Mouse (Mus musculus) erythroblast, adult 5-6 weeks (primary cell): ENCODE measurements around the gene Srpk2. TPM values are rescaled to one million over a fixed set of nuclear protein-coding genes. Genes with fewer than 3 reads are reported as not detected.
"Not testable (repeated sequence)": the region's sequence is repeated elsewhere in the genome, so short reads cannot be mapped to it uniquely, and the experiment has no call there.

Experiments used
- ATAC-seq: replicated peaks from 2 replicates; pipeline ENCODE4 v1.8.0; 2016; ENCODE audit warnings: moderate number of reproducible peaks, mild to moderate bottlenecking, moderate TSS enrichment, inconsistent platforms; ENCODE audit not compliant: poor library complexity, low FRiP score, severe bottlenecking
- total RNA-seq, 2 experiments: library from RNA; stranded (forward) in 1 of 2; stranded (reverse) in 1 of 2; fragments of 150-400 nt in 1 of 2; fragments of 200-764, 138-1000 nt in 1 of 2; gene quantifications; 2 replicates each; pipeline versions ENCODE4 v1.2.3 to v1.2.4; 2015 to 2017; ENCODE audit warnings: low replicate concordance in 2 of 2

Gene Srpk2
- total RNA-seq (2015; ENCODE audit: low replicate concordance) (15.2 and 18.2 TPM in 2 replicates), total RNA-seq (2017; ENCODE audit: low replicate concordance) (18.7 and 20.8 TPM in 2 replicates)

DNA sequence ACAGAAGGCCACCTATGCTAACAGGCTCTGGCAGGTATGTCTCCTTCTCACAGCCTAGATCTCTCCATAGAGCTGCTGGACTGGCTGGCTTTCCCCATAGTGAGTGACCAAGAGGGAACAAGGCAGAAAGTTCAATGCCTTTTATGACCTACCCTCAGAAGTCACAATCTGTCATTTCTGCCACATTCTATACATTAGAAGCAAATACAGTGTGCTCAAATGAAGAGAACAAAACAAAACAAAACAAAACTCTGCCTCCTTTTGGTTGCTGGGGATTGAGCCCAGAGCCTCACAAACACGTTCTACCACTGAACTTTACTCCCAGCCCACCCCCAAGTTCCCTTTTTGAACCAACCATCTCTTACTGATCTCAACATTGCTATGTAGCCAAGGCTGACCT lies at the start of gene Srpk2:
TSS of gene Srpk2 (minus strand) at position 101 of the 400 bp plus-strand sequence.
- no peak for ATAC-seq

GRCm38 (mm10) chr5:23721956-23722355 lies 37.5 kb upstream of the Srpk2 start:
- no peak for ATAC-seq

- no peak for ATAC-seq
Measured at GRCm38 (mm10) chr5:23718881-23719328, 34.5 kb upstream of the Srpk2 start.

DNA sequence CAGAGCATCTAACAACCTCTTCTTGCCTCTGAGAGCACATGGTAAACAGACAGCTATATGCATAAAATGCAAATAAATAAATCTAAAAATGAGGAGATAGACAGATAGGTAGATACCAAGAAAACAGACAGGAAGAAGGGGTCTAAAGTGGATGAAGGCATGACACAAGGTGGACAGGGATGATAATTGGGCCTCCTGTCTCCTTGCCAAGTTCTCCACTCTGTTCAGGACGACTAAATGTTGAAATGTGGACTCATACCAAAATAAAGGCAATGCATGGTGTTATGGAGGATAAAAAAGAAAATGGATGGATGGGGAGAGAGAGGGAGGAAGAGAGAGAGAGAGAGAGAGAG lies 33.7 kb upstream of the Srpk2 start:
- no peak for ATAC-seq

- ATAC-seq: no peak
Measured at GRCm38 (mm10) chr5:23717469-23718181, 33.2 kb upstream of the Srpk2 start.

- no peak for ATAC-seq
Measured at GRCm38 (mm10) chr5:23713401-23714335, 29.3 kb upstream of the Srpk2 start.

- peak; percentile 92 for ATAC-seq
Measured at GRCm38 (mm10) chr5:23712130-23713001, 27.9 kb upstream of the Srpk2 start.

DNA sequence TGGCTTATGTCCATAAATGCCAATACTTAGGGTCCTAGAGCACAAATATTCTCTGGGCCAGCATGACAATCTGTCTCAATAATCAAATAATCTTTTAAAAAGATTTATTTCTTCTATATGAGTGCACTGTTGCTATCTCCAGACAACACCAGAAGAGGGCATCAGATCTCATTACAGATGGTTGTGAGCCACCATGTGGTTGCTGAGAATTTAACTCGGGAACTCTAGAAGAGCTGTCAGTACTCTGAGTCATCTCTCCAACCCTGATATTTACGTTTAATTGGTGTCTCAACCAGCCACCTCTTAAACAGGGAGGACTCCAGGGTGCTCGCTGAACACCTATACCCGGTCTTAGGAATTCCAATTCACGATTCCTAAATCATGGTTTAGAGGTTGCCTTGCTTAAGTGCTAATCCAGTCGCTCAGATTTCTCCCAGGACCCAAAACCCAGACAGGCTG lies 27.3 kb upstream of the Srpk2 start:
- not testable (repeated sequence) for ATAC-seq

- no peak for ATAC-seq
Measured at GRCm38 (mm10) chr5:23711244-23711643, 26.8 kb upstream of the Srpk2 start.

DNA sequence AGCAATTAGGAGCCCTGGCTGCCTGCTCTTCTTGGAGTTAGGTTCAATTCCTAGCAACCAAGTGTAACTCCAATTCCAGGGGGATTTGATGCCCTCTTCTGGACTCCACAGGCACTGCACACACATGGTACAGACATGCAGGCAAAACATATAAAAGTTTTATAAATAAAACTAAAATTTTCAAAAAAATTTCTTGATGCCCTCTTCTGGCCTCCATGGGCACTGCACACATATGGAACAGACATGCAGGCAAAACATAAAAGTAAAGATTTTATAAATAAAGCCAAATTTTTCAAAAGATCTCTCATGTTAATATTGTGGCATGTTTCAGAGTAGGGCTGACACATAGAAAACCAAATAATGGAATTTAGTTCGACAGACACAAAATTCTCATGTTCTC lies 25.2 kb upstream of the Srpk2 start:
- no peak for ATAC-seq

GRCm38 (mm10) chr5:23706601-23707597 lies 22.5 kb upstream of the Srpk2 start:
- ATAC-seq: not testable (repeated sequence)

DNA sequence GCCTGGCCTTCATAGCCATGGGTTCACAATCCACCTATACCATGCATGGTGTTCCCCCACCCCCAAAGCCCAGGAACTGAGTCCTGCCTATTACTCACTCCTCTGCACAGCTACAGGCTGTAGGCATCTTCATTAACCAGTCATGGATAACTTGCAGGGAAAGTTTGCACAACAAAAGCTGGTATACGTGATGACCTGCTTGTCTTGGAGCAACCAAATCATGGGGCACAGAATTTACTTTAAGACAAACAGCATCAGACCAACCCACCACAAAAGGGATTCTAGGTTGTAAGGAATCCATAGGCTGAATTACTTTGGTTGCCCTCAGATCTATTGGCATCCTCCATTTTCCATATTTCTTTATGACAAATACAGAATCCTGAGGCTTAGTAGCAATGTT lies 13.0 kb upstream of the Srpk2 start:
- no peak for ATAC-seq

DNA sequence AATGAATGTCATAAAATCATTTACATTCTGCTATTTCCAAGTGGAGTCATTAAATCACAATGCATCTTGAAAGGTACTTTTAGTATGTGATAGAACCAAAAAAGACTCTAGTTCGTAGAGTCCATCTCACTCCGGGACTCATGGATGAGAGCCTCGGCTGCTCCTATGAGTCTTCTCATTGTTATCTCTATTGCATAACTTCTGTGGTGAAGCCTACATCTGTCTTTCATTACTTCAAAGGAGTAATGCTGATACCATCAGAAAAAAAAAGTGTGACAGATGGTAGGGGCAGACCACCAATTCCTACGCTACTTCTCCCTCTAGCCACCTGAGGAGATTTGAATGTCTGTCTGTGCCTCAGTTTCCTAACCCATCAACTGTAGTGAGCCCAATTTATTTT lies 986 bp downstream of the Srpk2 start:
- no peak for ATAC-seq

DNA sequence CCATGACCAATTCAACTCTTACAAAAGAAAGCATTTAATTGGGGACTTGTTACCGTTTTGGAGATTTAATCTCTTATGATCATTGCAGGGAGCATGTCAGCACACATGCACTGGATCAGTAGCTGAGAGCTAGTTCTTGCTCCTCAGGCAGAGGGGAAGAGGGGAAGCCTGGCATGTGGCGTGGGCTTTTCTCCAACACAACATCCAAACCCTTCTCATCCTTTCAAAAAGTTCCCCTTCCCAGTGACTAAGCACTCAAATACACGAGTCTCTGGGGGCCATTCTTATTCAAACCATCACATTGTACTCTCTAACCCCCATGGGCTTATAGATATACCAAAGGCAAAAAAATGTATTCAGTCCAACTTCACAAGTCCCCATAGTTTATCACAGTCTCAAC lies 5.4 kb downstream of the Srpk2 start:
- no peak for ATAC-seq

- no peak for ATAC-seq
Measured at GRCm38 (mm10) chr5:23677883-23678282, 6.5 kb downstream of the Srpk2 start.

DNA sequence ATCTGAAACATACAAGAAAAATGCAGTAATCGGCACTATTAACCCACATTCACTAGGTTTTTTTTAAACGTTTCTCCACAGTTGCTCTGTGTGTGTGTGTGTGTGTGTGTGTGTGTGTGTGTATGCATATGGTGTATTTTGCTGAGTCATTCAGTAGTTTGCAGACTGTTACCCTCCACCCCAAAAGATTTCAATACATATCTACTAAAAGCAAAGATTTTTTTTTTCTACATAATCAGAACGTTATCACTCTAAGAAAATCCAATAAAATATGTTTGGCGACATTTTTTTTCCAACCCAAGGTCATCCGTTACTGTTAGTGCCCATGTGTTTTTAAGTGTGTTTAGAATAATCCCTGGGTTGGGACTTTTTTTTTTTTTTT lies 7.4 kb downstream of the Srpk2 start:
- ATAC-seq: no peak

- no peak for ATAC-seq
Measured at GRCm38 (mm10) chr5:23676156-23677071, 8.0 kb downstream of the Srpk2 start.
